Comparison of ENCODE assay signal across 8 mouse cellular contexts in the genomic region with DNA sequence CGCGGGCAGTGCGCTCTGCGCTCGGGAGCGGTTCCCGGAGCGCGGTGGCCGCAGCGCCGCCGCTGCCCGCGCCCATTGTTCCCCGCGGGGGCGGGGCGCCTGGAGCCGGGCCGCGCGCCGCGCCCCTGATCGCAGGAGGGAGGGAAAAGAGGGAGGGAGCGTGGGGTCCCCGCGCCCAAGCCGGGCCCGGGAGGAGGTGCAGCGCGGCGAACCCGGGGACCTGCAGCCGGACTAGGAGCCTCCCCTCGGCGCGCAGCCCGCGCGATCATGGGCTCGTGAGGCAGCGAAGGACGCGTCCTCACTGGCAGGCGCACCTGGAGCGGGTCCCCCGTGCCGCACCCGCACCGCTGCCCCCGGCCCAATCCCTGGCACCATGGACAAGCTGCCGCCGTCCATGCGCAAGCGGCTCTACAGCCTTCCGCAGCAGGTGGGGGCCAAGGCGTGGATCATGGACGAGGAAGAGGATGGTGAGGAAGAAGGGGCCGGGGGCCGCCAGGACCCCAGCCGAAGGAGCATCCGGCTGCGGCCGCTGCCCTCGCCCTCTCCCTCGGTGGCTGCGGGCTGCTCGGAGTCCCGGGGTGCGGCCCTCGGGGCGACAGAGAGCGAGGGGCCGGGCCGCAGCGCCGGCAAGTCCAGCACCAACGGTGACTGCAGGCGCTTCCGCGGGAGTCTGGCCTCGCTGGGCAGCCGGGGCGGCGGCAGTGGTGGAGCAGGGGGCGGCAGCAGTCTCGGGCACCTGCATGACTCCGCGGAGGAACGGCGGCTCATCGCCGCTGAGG. TPM values are rescaled to one million over a fixed set of nuclear protein-coding genes. Genes with fewer than 3 reads are reported as not detected.
DNase-seq lines count a peak whose midpoint lies in the region; ATAC-seq and TF ChIP-seq lines count a peak whose summit lies in the region.

Gene Hcn4, plus strand, starts transcription at position 274 of the 779 bp plus-strand sequence.

- peak within 1 kb of the TSS; percentile 91 for H3K4me2 ChIP-seq in heart, embryonic 13.5 days
- H3K4me2 ChIP-seq in hindbrain, embryonic 15.5 days = peak within 1 kb of the TSS; percentile 76
- H3K4me2 ChIP-seq in midbrain, embryonic 11.5 days = peak within 1 kb of the TSS; percentile 67

- no peak for TF ChIP-seq CTCF in ES-Bruce4 (IDR thresholded peaks at IDR 0.05; ENCODE audit: low read depth, low read length)

- no peaks in the 10 kb centered on the region for H3K9me3 ChIP-seq in heart, embryonic 13.5 days
- H3K9me3 ChIP-seq in ES-Bruce4 (replicated peaks; ENCODE audit: control insufficient read depth, insufficient read depth, low read length, poor library complexity, severe bottlenecking) = no peaks in the 10 kb centered on the region
- no peaks in the 10 kb centered on the region for H3K9me3 ChIP-seq in hindbrain, embryonic 15.5 days
- no peaks in the 10 kb centered on the region for H3K9me3 ChIP-seq in midbrain, embryonic 11.5 days (ENCODE audit: control insufficient read depth, low read length)

- WGBS in heart, embryonic 13.5 days = under 1% methylated on average over 67 of the region's 95 CpGs
- WGBS in hindbrain, embryonic 15.5 days = under 1% methylated on average over 65 of the region's 95 CpGs
- WGBS in midbrain, embryonic 11.5 days = under 1% methylated on average over 92 of the region's 95 CpGs

- DNase-seq in heart, adult 8-10 months (ENCODE audit: low spot score) = no peak
- DNase-seq in midbrain, embryonic 11.5 days (ENCODE audit: low spot score, missing footprints) = peak; percentile 95
- DNase-seq in layer of hippocampus, adult 9-11 months = no peak
- no peak for DNase-seq in frontal cortex, postnatal 14 days (ENCODE audit: low spot score in 2 of 2)

- no peak for TF ChIP-seq EP300 in ES-Bruce4 (IDR thresholded peaks at IDR 0.05; ENCODE audit: insufficient read depth, low read depth, low read length)

- ATAC-seq in heart, embryonic 13.5 days (ENCODE audit: extremely low read depth, insufficient number of reproducible peaks, low FRiP score, low TSS enrichment) = no peak
- peak; percentile 28 for ATAC-seq in hindbrain, embryonic 15.5 days (ENCODE audit: low FRiP score, low read depth)
- ATAC-seq in midbrain, embryonic 11.5 days (ENCODE audit: low FRiP score) = peak; percentile 29

- no peaks in the 10 kb centered on the region for H3K36me3 ChIP-seq in heart, embryonic 13.5 days
- H3K36me3 ChIP-seq in ES-Bruce4 (ENCODE audit: control insufficient read depth, insufficient read depth, low read length, poor library complexity, severe bottlenecking) = no peaks in the 10 kb centered on the region
- H3K36me3 ChIP-seq in hindbrain, embryonic 15.5 days = no peaks in the 10 kb centered on the region
- no peaks in the 10 kb centered on the region for H3K36me3 ChIP-seq in midbrain, embryonic 11.5 days (ENCODE audit: control insufficient read depth, insufficient read depth, low read length)

- H3K4me3 ChIP-seq in heart, embryonic 13.5 days = peak within 1 kb of the TSS; percentile 78
- peak within 1 kb of the TSS; percentile 82 for H3K4me3 ChIP-seq in ES-Bruce4 (ENCODE audit: low read depth, low read length)
- peak within 1 kb of the TSS; percentile 64 for H3K4me3 ChIP-seq in brown adipose tissue, adult 24 weeks (ENCODE audit: insufficient read depth, low read depth, low read length)
- peak within 1 kb of the TSS; percentile 85 for H3K4me3 ChIP-seq in hindbrain, embryonic 15.5 days
- peak within 1 kb of the TSS; percentile 63 for H3K4me3 ChIP-seq in midbrain, embryonic 11.5 days (ENCODE audit: low read depth, low read length)

- H3K27me3 ChIP-seq in heart, embryonic 13.5 days (replicated peaks) = peaks cover 84% of the 10 kb centered on the region
- peaks cover 13% of the 10 kb centered on the region for H3K27me3 ChIP-seq in ES-Bruce4 (ENCODE audit: control insufficient read depth, insufficient read depth, low read length, poor library complexity, severe bottlenecking)
- peaks cover 6% of the 10 kb centered on the region; the same call in 1 of the 2 replicates for H3K27me3 ChIP-seq in hindbrain, embryonic 15.5 days
- H3K27me3 ChIP-seq in midbrain, embryonic 11.5 days (ENCODE audit: control insufficient read depth, insufficient read depth, low read length) = peaks cover 32% of the 10 kb centered on the region

- H3K9ac ChIP-seq in heart, embryonic 13.5 days = peak within 1 kb of the TSS; percentile 82
- H3K9ac ChIP-seq in ES-Bruce4 (ENCODE audit: low read depth, poor library complexity, severe bottlenecking) = peak within 1 kb of the TSS; percentile 67
- H3K9ac ChIP-seq in hindbrain, embryonic 15.5 days = peak within 1 kb of the TSS; percentile 84
- peak within 1 kb of the TSS; percentile 80 for H3K9ac ChIP-seq in midbrain, embryonic 11.5 days (ENCODE audit: low read length)

- no peak for TF ChIP-seq POLR2A in ES-Bruce4 (IDR thresholded peaks at IDR 0.05; ENCODE audit: insufficient read depth, low read length)

- peak within 1 kb of the TSS; percentile 84 for H3K27ac ChIP-seq in heart, embryonic 13.5 days (replicated peaks)
- no peak within 1 kb of the TSS for H3K27ac ChIP-seq in ES-Bruce4 (ENCODE audit: insufficient read depth, low read length)
- no peak within 1 kb of the TSS for H3K27ac ChIP-seq in brown adipose tissue, adult 24 weeks (replicated peaks; ENCODE audit: low read depth, low read length)
- H3K27ac ChIP-seq in hindbrain, embryonic 15.5 days (replicated peaks) = peak within 1 kb of the TSS; percentile 92
- peak within 1 kb of the TSS; percentile 87 for H3K27ac ChIP-seq in midbrain, embryonic 11.5 days (ENCODE audit: low read depth, low read length)

- peaks cover 77% of the 10 kb centered on the region for H3K4me1 ChIP-seq in heart, embryonic 13.5 days
- no peaks in the 10 kb centered on the region for H3K4me1 ChIP-seq in ES-Bruce4 (ENCODE audit: control insufficient read depth, insufficient read depth, low read length)
- H3K4me1 ChIP-seq in brown adipose tissue, adult 24 weeks (ENCODE audit: control insufficient read depth, insufficient read depth, insufficient read length, low read length) = no peaks in the 10 kb centered on the region
- peaks cover 54% of the 10 kb centered on the region for H3K4me1 ChIP-seq in hindbrain, embryonic 15.5 days (replicated peaks)
- H3K4me1 ChIP-seq in midbrain, embryonic 11.5 days (ENCODE audit: control insufficient read depth, insufficient read depth, low read length) = peaks cover 16% of the 10 kb centered on the region

RNA-seq across cellular contexts. Expression of gene Hcn4, which starts in this region (rescaled TPM):
- 1.3 and 1.8 TPM in 2 replicates for polyA plus RNA-seq in heart, embryonic 13.5 days (2015; fragmentation: Nextera tagmentation; extraction: Ambion mirVana)
- 10 to 100 TPM in 1 of 4 experiments, 1 to 10 TPM in 3; 5.5 to 11.1 (median 7.2) TPM for total RNA-seq in heart, adult 8-10 months (2022)
- 0.22 and 0.40 TPM in 2 replicates for polyA plus RNA-seq in ES-Bruce4 (2011; ENCODE audit: insufficient read depth, insufficient read length, low read depth, missing spikeins)
- polyA plus RNA-seq in brown adipose tissue, adult 24 weeks (2012; ENCODE audit: insufficient read depth, insufficient read length, missing spikeins) = 0.16 and 0.25 TPM in 2 replicates
- 3.8 and 4.3 TPM in 2 replicates for polyA plus RNA-seq in hindbrain, embryonic 15.5 days (2015; fragmentation: Nextera tagmentation; extraction: Ambion mirVana)
- polyA plus RNA-seq in midbrain, embryonic 11.5 days (2014; fragmentation: Nextera tagmentation; extraction: Ambion mirVana) = 1.3 and 1.5 TPM in 2 replicates

Comparison
In these comparisons a context has a peak if more than half of its experiments do, and no peak if none do; other contexts are left out.
1. H3K27ac ChIP-seq: peak in heart, embryonic 13.5 days (single experiment), hindbrain, embryonic 15.5 days (single experiment) and midbrain, embryonic 11.5 days (single experiment); none in ES-Bruce4 (single experiment) and brown adipose tissue, adult 24 weeks (single experiment).
2. Peak in every context shown above with its lines, with median percentiles within 50 percentile points of each other: H3K4me2 ChIP-seq, H3K4me3 ChIP-seq and H3K9ac ChIP-seq.